Mouse (Mus musculus) bone marrow macrophage, adult 2 months (primary cell): ENCODE measurements around the gene Tff2. TPM values are rescaled to one million over a fixed set of nuclear protein-coding genes. Genes with fewer than 3 reads are reported as not detected.

Experiments used
- H3K27ac ChIP-seq: 2 replicates; pipeline ENCODE4 v1.5.1; 2012; ENCODE audit warnings: low read depth, low read length; ENCODE audit not compliant: insufficient read depth
- H3K4me1 ChIP-seq: 2 replicates; pipeline ENCODE4 v1.6.1; 2012; ENCODE audit warnings: low read length; ENCODE audit not compliant: control insufficient read depth, insufficient read depth
- H3K4me3 ChIP-seq: 2 replicates; pipeline ENCODE4 v1.5.1; 2012; ENCODE audit warnings: mild to moderate bottlenecking, low read length, moderate library complexity; ENCODE audit not compliant: insufficient read depth
- CTCF ChIP-seq: IDR thresholded peaks from 2 replicates; pipeline ENCODE4 v1.5.1; 2012; ENCODE audit warnings: low read depth, mild to moderate bottlenecking, low read length, moderate library complexity
- POLR2A ChIP-seq: IDR thresholded peaks from 2 replicates; pipeline ENCODE4 v1.6.1; 2012; ENCODE audit warnings: mild to moderate bottlenecking, low read depth, low read length, borderline replicate concordance
- polyA plus RNA-seq: library from polyadenylated mRNA; stranded (reverse); fragments of >200 nt; gene quantifications from 2 replicates; pipeline ENCODE4 v1.2.4, GENCODE M21; 2012; ENCODE audit not compliant: missing spikeins, insufficient read depth, insufficient read length

The Tff2 gene
- polyA plus RNA-seq, 1 experiment = not detected

DNA sequence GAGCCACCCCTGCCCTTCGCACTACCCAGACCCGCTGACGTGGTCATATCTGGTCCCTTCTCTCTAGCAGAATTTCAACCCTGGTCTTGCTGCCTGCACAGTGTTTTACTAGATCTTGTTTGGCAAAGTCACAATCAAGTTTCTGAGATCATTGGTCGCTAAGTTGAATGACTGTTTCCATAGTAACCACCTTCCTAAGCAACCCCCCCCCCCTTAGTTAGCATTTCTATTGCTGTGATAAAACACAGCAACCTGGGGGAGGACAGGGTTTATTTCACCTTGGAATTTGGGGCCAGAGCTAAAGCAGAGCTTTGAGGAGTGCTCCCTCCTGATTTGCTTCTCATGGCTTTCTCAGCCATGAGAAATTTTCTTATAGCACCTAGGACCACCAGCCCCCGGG, 49.3 kb downstream of the Tff2 start:
- TF ChIP-seq CTCF (no peak), POLR2A (no peak)
- Histone ChIP-seq H3K4me3 (no peak overlapping the region), H3K27ac (no peak overlapping the region), H3K4me1 (peaks cover 19% of the 10 kb centered on the region)

Other genes starting within 250 kb of the Tff2 start
- not detected in 2 replicates for gene Glp1r, start 242.5 kb downstream of the Tff2 start, polyA plus RNA-seq
- gene Umodl1, start 189.6 kb downstream of the Tff2 start, polyA plus RNA-seq = not detected in 2 replicates
- 56.3 and 61.5 TPM in 2 replicates for gene Abcg1, start 86.6 kb downstream of the Tff2 start, polyA plus RNA-seq
- not detected in 2 replicates for gene Tff3, start 14.6 kb downstream of the Tff2 start, polyA plus RNA-seq
- not detected in 2 replicates for gene Tff1, start 21.0 kb upstream of the Tff2 start, polyA plus RNA-seq
- gene Tmprss3, start 54.7 kb upstream of the Tff2 start, polyA plus RNA-seq = not detected in 2 replicates
- not detected in 2 replicates for gene Ubash3a, start 63.6 kb upstream of the Tff2 start, polyA plus RNA-seq
- gene Rsph1, start 133.1 kb upstream of the Tff2 start, polyA plus RNA-seq = not detected in 2 replicates
- 7.5 and 11.6 TPM in 2 replicates for gene Slc37a1, start 142.5 kb upstream of the Tff2 start, polyA plus RNA-seq
- gene Pde9a, start 241.9 kb upstream of the Tff2 start, polyA plus RNA-seq = not detected in 2 replicates